Mouse (Mus musculus): ENCODE measurements around the gene Hoxa1. TPM values are rescaled to one million over a fixed set of nuclear protein-coding genes. Genes with fewer than 3 reads are reported as not detected.

Gene Hoxa1
- total RNA-seq, 4 experiments from 2014 or later: not detected

- DNase-seq (ENCODE audit: low spot score in 2 of 2): no peak
These were observed 2.6 kb upstream of the Hoxa1 start for GRCm38 (mm10) chr6:52160511-52161335.

DNA sequence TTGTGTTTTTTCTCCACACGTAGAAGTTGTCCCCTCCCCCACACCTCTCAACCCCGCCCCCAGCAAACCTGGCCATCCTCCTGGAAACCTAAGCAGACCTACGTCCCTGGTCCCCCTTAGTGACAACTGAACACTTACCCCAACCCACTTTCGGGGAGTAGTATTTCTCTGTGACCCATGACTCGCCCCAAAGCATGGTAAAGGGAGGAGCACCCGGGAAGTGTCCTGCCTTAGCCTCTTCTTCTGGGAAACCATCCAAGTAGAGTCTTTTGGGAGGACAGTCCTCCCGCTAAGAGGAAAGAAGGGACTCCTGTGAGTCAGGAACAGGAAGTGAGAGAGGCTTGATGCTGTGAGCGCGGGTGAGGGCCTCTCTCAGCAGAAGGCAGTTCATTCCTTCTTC, 1.9 kb upstream of the Hoxa1 start:
- DNase-seq (ENCODE audit: low spot score in 2 of 2): no peak

- DNase-seq (ENCODE audit: low spot score in 2 of 2): no peak
These were observed 1.1 kb upstream of the Hoxa1 start for GRCm38 (mm10) chr6:52159164-52159761.

DNA sequence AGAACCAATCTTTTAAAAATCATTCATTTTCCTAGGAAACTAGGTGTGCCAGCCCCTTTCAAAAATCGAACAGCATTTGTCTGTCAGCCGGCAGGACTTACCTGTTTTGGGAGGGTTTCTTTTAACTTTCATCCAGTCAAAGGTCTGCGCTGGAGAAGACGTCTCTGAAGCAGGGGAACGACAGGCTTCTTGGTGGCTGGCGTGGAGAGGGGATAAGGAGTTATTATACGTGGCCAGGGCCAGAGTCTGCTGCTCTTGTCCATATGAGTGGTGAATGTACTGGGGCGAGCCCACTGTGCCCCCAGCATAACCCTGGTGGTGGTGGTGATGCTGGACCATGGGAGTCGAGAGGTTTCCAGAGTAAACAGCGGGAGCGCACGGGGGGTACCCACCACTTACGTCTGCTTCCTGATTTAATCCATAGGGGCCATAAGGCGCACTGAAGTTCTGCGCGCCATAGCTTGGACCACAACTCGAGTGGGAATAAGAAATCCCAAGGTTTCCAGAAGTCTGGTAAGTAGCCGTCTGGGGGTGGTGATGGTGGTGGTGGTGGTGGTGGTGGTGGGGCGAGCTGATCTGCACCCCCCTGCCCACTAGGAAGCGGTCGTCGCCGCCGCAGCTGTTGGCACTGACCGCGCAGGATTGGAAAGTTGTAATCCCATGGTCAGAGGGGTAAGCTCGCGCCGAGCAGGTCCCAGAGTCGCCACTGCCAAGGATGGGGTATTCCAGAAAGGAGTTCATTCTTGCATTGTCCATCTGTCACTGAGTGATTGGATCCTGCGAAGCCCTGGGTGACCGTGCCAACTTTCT, 446 bp downstream of the Hoxa1 start:
- DNase-seq (ENCODE audit: low spot score in 2 of 2): no peak

DNA sequence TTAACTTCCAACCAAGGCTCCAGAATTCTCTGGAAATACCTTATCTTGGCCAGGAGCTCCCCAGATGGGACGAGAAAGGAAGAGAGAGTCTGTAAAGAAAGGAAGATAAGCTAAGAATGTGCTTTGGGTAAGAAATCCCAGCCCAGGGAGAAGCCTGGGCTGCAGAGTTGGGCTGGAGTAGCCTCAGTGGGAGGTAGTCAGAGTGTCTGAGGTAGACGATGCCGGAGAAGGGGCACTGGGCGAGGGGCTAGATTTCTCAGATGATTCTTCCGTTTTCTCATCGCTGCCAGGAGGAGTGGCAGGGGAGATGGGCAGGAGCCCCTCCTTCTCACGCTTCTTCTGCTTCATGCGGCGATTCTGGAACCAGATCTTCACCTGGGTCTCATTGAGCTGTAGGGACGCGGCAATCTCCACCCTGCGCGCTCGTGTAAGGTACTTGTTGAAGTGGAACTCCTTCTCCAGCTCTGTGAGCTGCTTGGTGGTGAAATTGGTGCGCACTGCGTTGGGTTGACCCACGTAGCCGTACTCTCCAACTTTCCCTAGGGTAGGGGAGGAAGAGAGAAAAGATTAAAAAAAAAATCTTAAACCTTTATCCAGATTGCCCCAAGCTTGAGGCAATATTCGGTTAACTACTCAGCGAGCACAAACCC, 1.4 kb downstream of the Hoxa1 start:
- no peak for DNase-seq (ENCODE audit: low spot score in 2 of 2)

DNA sequence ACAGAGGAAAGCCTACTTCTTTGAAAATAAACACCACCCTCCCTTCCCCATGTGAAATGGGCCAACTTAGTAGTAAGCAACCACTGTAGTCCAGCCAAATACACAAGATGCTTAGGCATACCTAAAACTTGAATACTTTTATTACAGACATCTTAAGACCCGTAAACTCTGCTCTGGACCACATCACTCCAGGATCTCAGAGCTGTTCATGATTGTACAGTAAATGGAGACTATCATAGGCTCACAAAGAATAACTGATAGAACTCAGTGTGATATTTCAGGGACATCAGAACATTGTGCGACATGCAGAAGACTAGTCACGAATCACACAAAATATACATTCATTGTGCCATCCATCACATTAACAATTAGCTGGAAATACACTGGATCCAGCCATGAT, 2.6 kb downstream of the Hoxa1 start:
- no peak for DNase-seq (ENCODE audit: low spot score in 2 of 2)

DNA sequence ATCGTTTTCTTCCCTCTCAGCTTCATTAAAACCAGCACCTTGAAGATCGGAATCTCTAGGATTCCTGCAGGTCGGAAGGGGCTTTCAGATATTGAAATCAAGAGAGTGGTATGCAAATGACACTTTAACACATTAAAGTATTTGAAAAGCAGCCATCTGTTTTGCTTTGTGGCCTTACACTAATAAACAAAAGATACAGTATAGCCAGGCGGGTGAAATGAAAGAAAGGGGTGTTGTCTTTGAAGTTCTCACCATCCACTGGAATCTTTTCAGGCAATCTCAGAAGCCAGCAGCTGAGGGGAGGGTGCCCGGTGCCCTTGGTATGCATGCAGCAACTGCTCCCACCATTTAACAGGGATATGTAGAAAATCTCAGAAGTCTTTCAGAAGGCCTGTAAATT, 4.1 kb downstream of the Hoxa1 start:
- no peak for DNase-seq (ENCODE audit: low spot score in 2 of 2)

DNA sequence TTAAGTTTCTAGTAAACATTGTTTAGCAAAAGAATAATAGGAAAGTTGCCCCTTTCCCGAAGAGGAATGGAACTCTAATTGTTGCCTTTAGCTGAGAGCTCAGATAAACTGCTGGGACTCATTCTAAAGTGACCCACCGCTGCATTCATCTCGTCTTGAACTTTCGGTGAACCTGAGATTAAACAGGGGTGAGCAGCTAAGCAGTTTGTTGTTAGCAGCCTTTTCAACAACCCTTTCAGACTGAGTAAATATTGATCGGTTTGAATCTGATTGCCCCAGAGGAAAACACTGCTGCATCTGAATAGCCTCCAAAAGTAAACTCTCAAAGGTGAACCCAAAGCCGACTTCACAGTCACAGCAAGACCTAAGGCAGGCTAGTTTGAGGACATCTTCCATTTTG, 4.8 kb downstream of the Hoxa1 start:
- DNase-seq (ENCODE audit: low spot score in 2 of 2): no peak

DNA sequence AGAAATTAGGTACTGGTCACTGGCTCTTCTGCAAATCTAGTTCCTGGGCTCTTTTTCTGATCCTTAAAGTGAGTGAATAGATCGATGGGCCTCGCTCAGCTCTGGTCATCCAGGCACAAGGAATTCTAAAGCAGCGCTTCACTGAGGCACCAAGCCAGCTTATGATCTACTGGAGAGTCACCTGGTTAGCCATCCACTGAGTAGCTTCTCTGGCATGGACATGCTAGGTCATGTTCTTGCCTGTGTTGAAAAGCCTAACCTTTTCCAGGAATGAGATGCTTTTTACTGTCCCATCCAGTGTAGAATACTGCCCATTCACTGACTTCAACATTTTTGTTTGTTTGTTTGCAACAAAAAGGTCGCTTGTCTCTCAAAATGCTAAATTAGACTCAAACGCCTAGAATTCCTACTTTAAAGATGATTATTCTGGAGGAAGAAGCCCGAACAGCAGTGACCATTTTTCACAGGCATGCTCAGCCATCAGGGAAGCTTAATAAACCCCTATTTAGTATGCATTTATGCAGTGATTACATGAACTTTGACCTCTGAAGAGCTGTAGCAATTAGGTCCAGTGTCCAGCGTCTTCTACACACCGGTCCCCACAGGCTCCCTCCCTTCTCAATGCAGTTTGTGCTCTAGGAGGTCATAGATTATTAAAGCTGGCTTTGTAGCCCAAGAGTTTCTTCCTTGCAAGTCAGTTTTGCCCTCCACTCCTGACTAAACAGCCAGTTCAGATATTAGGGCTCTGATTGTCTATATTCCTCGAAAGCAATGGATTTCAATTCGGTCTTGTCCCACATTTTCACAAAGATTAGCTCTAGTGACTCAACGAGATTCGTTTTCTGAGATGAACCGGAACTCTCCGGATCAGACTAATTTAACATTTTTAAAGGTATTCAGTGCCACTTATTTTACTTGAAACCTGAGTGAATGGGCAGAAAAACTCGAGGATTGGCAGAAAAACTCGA, 5.6 kb downstream of the Hoxa1 start:
- DNase-seq (ENCODE audit: low spot score in 2 of 2): no peak

- DNase-seq (ENCODE audit: low spot score in 2 of 2): no peak
These were observed 6.5 kb downstream of the Hoxa1 start for GRCm38 (mm10) chr6:52151571-52151970.

DNA sequence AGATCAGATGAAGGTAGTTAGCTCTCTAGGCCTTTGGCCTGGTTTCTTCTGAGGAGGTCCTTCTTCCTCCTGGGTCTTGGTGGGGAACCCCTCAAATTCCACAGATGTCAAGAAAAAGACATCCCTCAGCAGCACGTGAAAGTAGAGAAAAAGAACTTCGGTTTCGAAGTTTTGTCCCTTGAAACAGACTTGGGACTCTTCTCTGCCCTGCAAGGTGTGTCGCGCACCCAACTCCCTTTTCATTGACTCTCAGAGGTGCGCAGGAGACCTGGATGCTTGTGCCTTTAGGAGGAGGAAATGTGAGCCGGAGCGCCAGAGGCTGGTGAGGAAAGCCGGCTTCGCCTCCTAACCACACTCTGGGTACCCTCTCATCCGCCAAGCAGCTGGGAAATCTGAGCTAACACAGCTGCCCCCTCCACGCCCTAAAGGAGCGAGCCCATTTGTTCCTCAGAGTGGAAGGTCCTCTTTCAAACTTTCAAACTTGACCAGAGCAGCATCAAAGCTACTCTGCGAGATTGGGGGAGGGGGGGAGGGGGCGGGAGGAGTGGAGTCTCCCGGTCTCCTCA, 7.6 kb downstream of the Hoxa1 start:
- no peak for DNase-seq (ENCODE audit: low spot score in 2 of 2)

GRCm38 (mm10) chr6:52139115-52139514, 19.0 kb downstream of the Hoxa1 start:
- DNase-seq (ENCODE audit: low spot score in 2 of 2): no peak

GRCm38 (mm10) chr6:52138576-52138975, 19.5 kb downstream of the Hoxa1 start:
- no peak for DNase-seq (ENCODE audit: low spot score in 2 of 2)

- no peak for DNase-seq (ENCODE audit: low spot score in 2 of 2)
These were observed 20.1 kb downstream of the Hoxa1 start for GRCm38 (mm10) chr6:52137841-52138535.

GRCm38 (mm10) chr6:52123673-52124072, 34.4 kb downstream of the Hoxa1 start:
- DNase-seq (ENCODE audit: low spot score in 2 of 2): no peak

DNA sequence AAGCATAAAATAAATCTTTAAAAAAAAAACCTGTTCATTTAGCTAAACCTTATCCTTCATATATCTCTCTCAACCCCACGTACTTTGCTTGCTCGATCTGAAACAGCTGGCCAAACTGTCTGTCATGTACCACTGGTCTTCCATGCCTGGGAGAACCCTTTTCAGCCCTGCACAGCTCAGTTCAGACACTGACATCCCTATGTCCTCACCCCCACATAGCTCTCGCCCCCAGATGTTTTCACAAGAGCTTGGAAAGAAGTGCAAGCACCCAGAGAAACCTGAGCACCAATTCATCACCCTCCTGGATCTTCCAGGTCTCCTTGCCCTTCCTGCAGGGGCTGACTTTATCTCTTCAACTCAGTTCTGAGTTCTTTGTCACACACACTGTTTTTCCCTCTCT, 36.9 kb downstream of the Hoxa1 start:
- no peak for DNase-seq (ENCODE audit: low spot score in 2 of 2)

DNA sequence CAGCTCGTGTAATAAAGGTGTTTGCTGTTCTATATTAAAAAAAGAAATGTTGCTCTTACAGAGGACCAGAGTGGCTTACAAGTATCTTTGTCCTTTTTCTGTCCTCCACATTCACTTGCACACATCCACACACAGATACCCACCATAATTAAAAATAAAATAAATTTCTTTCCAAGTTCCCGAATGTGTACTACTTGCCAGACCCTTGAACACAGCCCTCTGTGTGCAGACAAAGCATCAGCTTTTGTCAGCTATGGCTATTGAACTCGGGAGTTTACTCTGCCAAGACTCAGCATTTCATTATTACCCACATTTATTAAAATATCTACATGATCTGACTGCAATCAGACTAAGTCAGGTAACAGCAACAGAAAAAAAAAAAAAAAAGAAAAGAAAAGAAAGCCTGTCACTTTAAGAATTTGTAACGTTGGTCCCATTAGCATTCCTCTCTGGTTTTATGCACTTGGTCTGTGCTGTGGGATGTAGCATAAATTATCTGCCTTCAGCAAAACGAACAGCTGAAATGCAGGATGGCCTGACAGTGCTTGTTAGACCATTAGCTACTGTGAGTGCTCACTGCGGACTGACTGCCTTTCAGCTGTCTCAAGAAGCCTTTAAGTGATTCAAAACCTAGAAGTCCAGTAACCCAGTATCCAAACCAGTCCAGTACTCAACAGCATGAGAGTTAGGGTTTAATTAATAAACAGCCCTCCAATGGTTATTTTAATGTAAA, 39.0 kb downstream of the Hoxa1 start:
- DNase-seq (ENCODE audit: low spot score in 2 of 2): peak in 1 of 2 experiments; percentile 4

GRCm38 (mm10) chr6:52115899-52116298, 42.2 kb downstream of the Hoxa1 start:
- no peak for DNase-seq (ENCODE audit: low spot score in 2 of 2)

- DNase-seq (ENCODE audit: low spot score in 2 of 2): no peak
These were observed 46.3 kb downstream of the Hoxa1 start for GRCm38 (mm10) chr6:52111846-52112245.
